Mouse (Mus musculus): ENCODE results near the gene Slc2a13. TPM values are rescaled to one million over a fixed set of nuclear protein-coding genes. Genes with fewer than 3 reads are reported as not detected.
A peak's percentile ranks its signal among the peaks of the same experiment; 100 is the strongest.

The Slc2a13 gene
- total RNA-seq, 2 experiments from 2014 or later: 107 to 112 TPM

- intact Hi-C loops (cut with DNase I): no loop called here
- DNase-seq (ENCODE audit: extremely low spot score in 1 of 2, low spot score in 2 of 2): no peak
- Histone ChIP-seq H3K4me3 (no peak overlapping the region), H3K27ac (no peak overlapping the region)
- TF ChIP-seq CTCF (IDR thresholded peaks at IDR 0.05): no peak
Measured at GRCm38 (mm10) chr15:91257140-91257539, 315.9 kb downstream of the Slc2a13 start.

GRCm38 (mm10) chr15:91255308-91255707, 317.8 kb downstream of the Slc2a13 start:
- intact Hi-C loops (cut with DNase I): no loop called here
- no peak for TF ChIP-seq CTCF (IDR thresholded peaks at IDR 0.05)
- Histone ChIP-seq H3K4me3 (no peak overlapping the region), H3K27ac (no peak overlapping the region)
- no peak for DNase-seq (ENCODE audit: extremely low spot score in 1 of 2, low spot score in 2 of 2)

- H3K4me3 ChIP-seq: no peak overlapping the region
- intact Hi-C loops (cut with DNase I): loop anchor here (2.0 to 5.0 kb wide), 3 partner anchors 62 to 499 kb away; partner anchors contain the start of gene Abcd2
- DNase-seq (ENCODE audit: extremely low spot score in 1 of 2, low spot score in 2 of 2): no peak
- H3K27ac ChIP-seq: no peak overlapping the region
- peak; percentile 57 for TF ChIP-seq CTCF (IDR thresholded peaks at IDR 0.05)
Measured at GRCm38 (mm10) chr15:91252956-91253355, 320.1 kb downstream of the Slc2a13 start.

- H3K4me3 ChIP-seq: no peak overlapping the region
- intact Hi-C loops (cut with DNase I): loop anchor here (2.0 to 5.0 kb wide), 3 partner anchors 61 to 501 kb away; partner anchors contain the start of gene Abcd2
- no peak for TF ChIP-seq CTCF (IDR thresholded peaks at IDR 0.05)
Measured at GRCm38 (mm10) chr15:91251544-91252408, 321.3 kb downstream of the Slc2a13 start.

GRCm38 (mm10) chr15:91250815-91251214, 322.2 kb downstream of the Slc2a13 start:
- DNase-seq (ENCODE audit: extremely low spot score in 1 of 2, low spot score in 2 of 2): no peak
- TF ChIP-seq CTCF (IDR thresholded peaks at IDR 0.05): peak; percentile 45
- intact Hi-C loops (cut with DNase I): loop anchor here (5.0 kb wide), 2 partner anchors 326 to 501 kb away; no protein-coding TSS in a partner anchor
- H3K4me3 ChIP-seq: no peak overlapping the region
- H3K27ac ChIP-seq: no peak overlapping the region

More at GRCm38 (mm10) chr15:91251544-91252408, 321.3 kb downstream of the Slc2a13 start:
- DNase-seq (ENCODE audit: extremely low spot score in 1 of 2, low spot score in 2 of 2): no peak
- H3K27ac ChIP-seq: no peak overlapping the region

- DNase-seq (ENCODE audit: extremely low spot score in 1 of 2, low spot score in 2 of 2): no peak
- Histone ChIP-seq H3K4me3 (no peak overlapping the region), H3K27ac (no peak overlapping the region)
- intact Hi-C loops (cut with DNase I): no loop called here
- TF ChIP-seq CTCF (IDR thresholded peaks at IDR 0.05): no peak
Measured at GRCm38 (mm10) chr15:91240683-91241335, 332.3 kb downstream of the Slc2a13 start.

GRCm38 (mm10) chr15:91237294-91237693, 335.8 kb downstream of the Slc2a13 start:
- no peak for TF ChIP-seq CTCF (IDR thresholded peaks at IDR 0.05)
- Histone ChIP-seq H3K4me3 (no peak overlapping the region), H3K27ac (no peak overlapping the region)
- DNase-seq (ENCODE audit: extremely low spot score in 1 of 2, low spot score in 2 of 2): no peak
- intact Hi-C loops (cut with DNase I): no loop called here

Other genes starting within 250 kb of the Slc2a13 start
- 10 to 100 TPM; 49.4 to 52.7 TPM for gene Lrrk2, start 99.9 kb upstream of the Slc2a13 start, total RNA-seq (2021)